ENCODE assay signal across 8 mouse cellular contexts in genomic region chr8:105349096-105349771, GRCm38 (mm10). TPM values are rescaled to one million over a fixed set of nuclear protein-coding genes. Genes with fewer than 3 reads are reported as not detected.
DNase-seq lines count a peak whose midpoint lies in the region; ATAC-seq and TF ChIP-seq lines count a peak whose summit lies in the region.

No protein-coding gene starts in this region.

- ATAC-seq in kidney, embryonic 15.5 days (replicated peaks; ENCODE audit: low FRiP score), result no peak
- no peak for ATAC-seq in G1E (ENCODE audit: extremely low read depth, insufficient number of reproducible peaks, low FRiP score, poor library complexity, severe bottlenecking)
- peak; percentile 38 for ATAC-seq in hindbrain, embryonic 11.5 days (ENCODE audit: low FRiP score)

- peaks cover 25% of the 10 kb centered on the region for H3K79me2 ChIP-seq in macrophage (ENCODE audit: inconsistent target)

- H3K27me3 ChIP-seq in kidney, embryonic 15.5 days, result peaks cover 24% of the 10 kb centered on the region
- peaks cover 57% of the 10 kb centered on the region for H3K27me3 ChIP-seq in G1E (ENCODE audit: insufficient read depth, low read length)
- no peaks in the 10 kb centered on the region for H3K27me3 ChIP-seq in hindbrain, embryonic 11.5 days (ENCODE audit: control insufficient read depth, insufficient read depth, low read length)

- peak overlapping the region; percentile 95 for H3K27ac ChIP-seq in kidney, embryonic 15.5 days
- 0 out of 2 replicates have a peak overlapping the region, but pooled peaks have one; percentile 14 for H3K27ac ChIP-seq in hindbrain, embryonic 11.5 days (ENCODE audit: low read depth, low read length)
- H3K27ac ChIP-seq in macrophage, result no peak overlapping the region

- peaks cover 57% of the 10 kb centered on the region for H3K4me1 ChIP-seq in kidney, embryonic 15.5 days
- H3K4me1 ChIP-seq in G1E (ENCODE audit: insufficient read depth, low read depth, low read length), result peaks cover 55% of the 10 kb centered on the region
- H3K4me1 ChIP-seq in hindbrain, embryonic 11.5 days (replicated peaks; ENCODE audit: control insufficient read depth, insufficient read depth, low read length), result peaks cover 2% of the 10 kb centered on the region; the same call in 1 of the 2 replicates

- H3K36me3 ChIP-seq in kidney, embryonic 15.5 days, result no peaks in the 10 kb centered on the region
- no peaks in the 10 kb centered on the region for H3K36me3 ChIP-seq in G1E (replicated peaks)
- H3K36me3 ChIP-seq in hindbrain, embryonic 11.5 days (ENCODE audit: control insufficient read depth, insufficient read depth, low read length), result no peaks in the 10 kb centered on the region
- no peaks in the 10 kb centered on the region for H3K36me3 ChIP-seq in macrophage (ENCODE audit: inconsistent target)

- peak overlapping the region; percentile 96 for H3K4me2 ChIP-seq in kidney, embryonic 15.5 days
- peak overlapping the region; percentile 98 for H3K4me2 ChIP-seq in hindbrain, embryonic 11.5 days (replicated peaks; ENCODE audit: low read depth, low read length)

- H3K9me3 ChIP-seq in kidney, embryonic 15.5 days (replicated peaks), result no peaks in the 10 kb centered on the region
- H3K9me3 ChIP-seq in G1E (replicated peaks), result no peaks in the 10 kb centered on the region
- H3K9me3 ChIP-seq in hindbrain, embryonic 11.5 days (ENCODE audit: control insufficient read depth, low read length), result no peaks in the 10 kb centered on the region

- TF ChIP-seq CTCF in G1E (IDR thresholded peaks at IDR 0.05; ENCODE audit: low read depth, low read length), result no peak

- peak overlapping the region; percentile 84 for H3K4me3 ChIP-seq in kidney, embryonic 15.5 days (replicated peaks)
- H3K4me3 ChIP-seq in G1E (ENCODE audit: low read depth, low read length) (peak overlapping the region; percentile 74), macrophage (ENCODE audit: inconsistent target) (peak overlapping the region; percentile 50)
- H3K4me3 ChIP-seq in hindbrain, embryonic 11.5 days (ENCODE audit: low read depth, low read length), result peak overlapping the region; percentile 62

- H3K9ac ChIP-seq in kidney, embryonic 15.5 days, result peak overlapping the region; percentile 56
- H3K9ac ChIP-seq in hindbrain, embryonic 11.5 days (ENCODE audit: low read depth, low read length), result peak overlapping the region; percentile 61

- WGBS in kidney, embryonic 15.5 days, result under 1% methylated on average over 41 of the region's 48 CpGs
- WGBS in hindbrain, embryonic 11.5 days, result 0% methylated on average over 35 of the region's 48 CpGs
- 3% methylated on average over 42 of the region's 48 CpGs for WGBS in macrophage (ENCODE audit: missing documents)

- no peak for DNase-seq in kidney, adult 18-20 months
- DNase-seq in G1E (ENCODE audit: low spot score), result no peak
- DNase-seq in cerebellum, postnatal 14 days, result peak; percentile 76 to 80
- DNase-seq in hindbrain, embryonic 11.5 days (ENCODE audit: low spot score), result peak; percentile 45
- DNase-seq in testis, postnatal 10 days (ENCODE audit: low spot score), result peak; percentile 54
- no peak for DNase-seq in frontal cortex, postnatal 25 days (ENCODE audit: low spot score in 2 of 2)

RNA-seq across cellular contexts. Expression of gene Slc9a5, which starts 0.6 kb away (rescaled TPM):
- 2.5 and 2.9 TPM in 2 replicates for polyA plus RNA-seq in kidney, embryonic 15.5 days (2015; fragmentation: Nextera tagmentation; extraction: Ambion mirVana)
- total RNA-seq in G1E (2014; fragmentation: Nextera tagmentation) (0.68 and 1.2 TPM in 2 replicates), G1E (2017) (0.46 and 0.49 TPM in 2 replicates)
- polyA plus RNA-seq in G1E (2012) (0.87 and 0.99 TPM in 2 replicates), macrophage (2018) (0.36 to 0.94 TPM (median 0.36 TPM) in 3 replicates)
- 3.9 and 4.5 TPM in 2 replicates for polyA plus RNA-seq in hindbrain, embryonic 11.5 days (2014; fragmentation: Nextera tagmentation; extraction: Ambion mirVana)
- 1 to 10 TPM; 2.1 to 9.3 (median 3.8) TPM for total RNA-seq in macrophage (2018; cell fraction: chromatin; rRNA removed)
- total RNA-seq in macrophage (2018; cell fraction: cytosol; rRNA removed), result under 1 TPM; 0.06 to 0.51 (median 0.25) TPM
- 10 to 100 TPM in 1 of 26 experiments, 1 to 10 TPM in 22, under 1 TPM in 3; 0.85 to 20.0 (median 2.7) TPM for total RNA-seq in macrophage (2018; cell fraction: nucleus; rRNA removed)

RNA-seq across cellular contexts. Expression of gene Fhod1, which starts 1.5 kb away (rescaled TPM):
- 3.5 TPM in 2 replicates for polyA plus RNA-seq in kidney, embryonic 15.5 days (2015; fragmentation: Nextera tagmentation; extraction: Ambion mirVana)
- total RNA-seq in G1E (2014; fragmentation: Nextera tagmentation), result 2.3 and 4.7 TPM in 2 replicates
- total RNA-seq in G1E (2017), result 1.7 and 3.3 TPM in 2 replicates
- polyA plus RNA-seq in G1E (2012), result 6.0 and 6.1 TPM in 2 replicates
- polyA plus RNA-seq in hindbrain, embryonic 11.5 days (2014; fragmentation: Nextera tagmentation; extraction: Ambion mirVana), result 1.8 and 3.6 TPM in 2 replicates
- 100 to 1,000 TPM in 1 of 26 experiments, 10 to 100 TPM in 25; 10.7 to 130 (median 29.1) TPM for total RNA-seq in macrophage (2018; cell fraction: chromatin; rRNA removed)
- 10 to 100 TPM in 8 of 26 experiments, 1 to 10 TPM in 18; 4.5 to 12.6 (median 8.2) TPM for total RNA-seq in macrophage (2018; cell fraction: cytosol; rRNA removed)
- 10 to 100 TPM in 22 of 26 experiments, 1 to 10 TPM in 4; 7.0 to 64.9 (median 17.8) TPM for total RNA-seq in macrophage (2018; cell fraction: nucleus; rRNA removed)
- polyA plus RNA-seq in macrophage (2018), result 5.6 to 17.0 TPM (median 9.8 TPM) in 3 replicates

RNA-seq across cellular contexts. Expression of gene Tmem208, which starts 23.1 kb away (rescaled TPM):
- 119 and 125 TPM in 2 replicates for polyA plus RNA-seq in kidney, embryonic 15.5 days (2015; fragmentation: Nextera tagmentation; extraction: Ambion mirVana)
- total RNA-seq in G1E (2014; fragmentation: Nextera tagmentation) (26.7 and 35.5 TPM in 2 replicates), G1E (2017) (37.8 and 54.5 TPM in 2 replicates)
- polyA plus RNA-seq in G1E (2012) (19.5 and 25.2 TPM in 2 replicates), macrophage (2018) (19.5 to 78.9 TPM (median 58.8 TPM) in 3 replicates)
- 102 and 105 TPM in 2 replicates for polyA plus RNA-seq in hindbrain, embryonic 11.5 days (2014; fragmentation: Nextera tagmentation; extraction: Ambion mirVana)
- total RNA-seq in macrophage (2018; cell fraction: chromatin; rRNA removed), result 10 to 100 TPM; 14.6 to 58.3 (median 34.2) TPM
- 10 to 100 TPM; 31.0 to 53.6 (median 47.2) TPM for total RNA-seq in macrophage (2018; cell fraction: cytosol; rRNA removed)
- total RNA-seq in macrophage (2018; cell fraction: nucleus; rRNA removed), result 10 to 100 TPM; 26.1 to 78.9 (median 46.8) TPM

RNA-seq across cellular contexts. Expression of gene Lrrc29, which starts 23.2 kb away (rescaled TPM):
- 2.2 and 2.6 TPM in 2 replicates for polyA plus RNA-seq in kidney, embryonic 15.5 days (2015; fragmentation: Nextera tagmentation; extraction: Ambion mirVana)
- total RNA-seq in G1E (2014; fragmentation: Nextera tagmentation), result 12.3 and 15.5 TPM in 2 replicates
- total RNA-seq in G1E (2017), result 4.6 and 4.8 TPM in 2 replicates
- 1.3 and 1.6 TPM in 2 replicates for polyA plus RNA-seq in G1E (2012)
- 0.98 and 1.2 TPM in 2 replicates for polyA plus RNA-seq in hindbrain, embryonic 11.5 days (2014; fragmentation: Nextera tagmentation; extraction: Ambion mirVana)
- 10 to 100 TPM in 18 of 26 experiments, 1 to 10 TPM in 8; 5.3 to 29.4 (median 15.1) TPM for total RNA-seq in macrophage (2018; cell fraction: chromatin; rRNA removed)
- total RNA-seq in macrophage (2018; cell fraction: cytosol; rRNA removed), result 1 to 10 TPM in 14 of 26 experiments, under 1 TPM in 12; 0.62 to 2.6 (median 1.0) TPM
- total RNA-seq in macrophage (2018; cell fraction: nucleus; rRNA removed), result 10 to 100 TPM in 12 of 26 experiments, 1 to 10 TPM in 14; 2.5 to 17.5 (median 9.2) TPM
- polyA plus RNA-seq in macrophage (2018), result 0.63 to 1.4 TPM (median 0.77 TPM) in 3 replicates

RNA-seq across cellular contexts. Expression of gene Plekhg4, which starts 23.8 kb away (rescaled TPM):
- polyA plus RNA-seq in kidney, embryonic 15.5 days (2015; fragmentation: Nextera tagmentation; extraction: Ambion mirVana), result 0.39 and 0.50 TPM in 2 replicates
- not detected in 2 replicates for total RNA-seq in G1E (2014; fragmentation: Nextera tagmentation)
- total RNA-seq in G1E (2017), result 0.11 TPM in 1 of 2 replicates, not detected in the other
- 0.01 TPM in 1 of 2 replicates, not detected in the other for polyA plus RNA-seq in G1E (2012)
- polyA plus RNA-seq in hindbrain, embryonic 11.5 days (2014; fragmentation: Nextera tagmentation; extraction: Ambion mirVana), result 0.26 and 0.73 TPM in 2 replicates
- 1 to 10 TPM in 1 of 26 experiments, under 1 TPM in 9, not detected in 16; 0.20 to 1.3 (median 0.29) TPM for total RNA-seq in macrophage (2018; cell fraction: chromatin; rRNA removed)
- not detected for total RNA-seq in macrophage (2018; cell fraction: cytosol; rRNA removed)
- under 1 TPM in 2 of 26 experiments, not detected in 24; 0.21 to 0.24 TPM for total RNA-seq in macrophage (2018; cell fraction: nucleus; rRNA removed)
- polyA plus RNA-seq in macrophage (2018), result not detected in 3 replicates

Comparison
In these comparisons a context has a peak if more than half of its experiments do, and no peak if none do; other contexts are left out.
1. DNase-seq: peak in cerebellum, postnatal 14 days (2 of 2), hindbrain, embryonic 11.5 days (single experiment) and testis, postnatal 10 days (single experiment); none in kidney, adult 18-20 months (single experiment), G1E (single experiment) and frontal cortex, postnatal 25 days (0 of 2).
2. Peak in every context shown above with its lines, with median percentiles within 50 percentile points of each other: H3K4me3 ChIP-seq.